Mouse (Mus musculus) spleen, postnatal 36 days (tissue): ENCODE measurements around the gene Dnajc5.
A peak's percentile ranks its signal among the peaks of the same experiment; 100 is the strongest.

Experiments
- DNase-seq, 2 experiments: peaks; one replicate each; pipeline ENCODE4 v3.0.0; 2022; ENCODE audit warnings: low spot score in 2 of 2, mixed read lengths in 1 of 2

Dnajc5 gene

DNA sequence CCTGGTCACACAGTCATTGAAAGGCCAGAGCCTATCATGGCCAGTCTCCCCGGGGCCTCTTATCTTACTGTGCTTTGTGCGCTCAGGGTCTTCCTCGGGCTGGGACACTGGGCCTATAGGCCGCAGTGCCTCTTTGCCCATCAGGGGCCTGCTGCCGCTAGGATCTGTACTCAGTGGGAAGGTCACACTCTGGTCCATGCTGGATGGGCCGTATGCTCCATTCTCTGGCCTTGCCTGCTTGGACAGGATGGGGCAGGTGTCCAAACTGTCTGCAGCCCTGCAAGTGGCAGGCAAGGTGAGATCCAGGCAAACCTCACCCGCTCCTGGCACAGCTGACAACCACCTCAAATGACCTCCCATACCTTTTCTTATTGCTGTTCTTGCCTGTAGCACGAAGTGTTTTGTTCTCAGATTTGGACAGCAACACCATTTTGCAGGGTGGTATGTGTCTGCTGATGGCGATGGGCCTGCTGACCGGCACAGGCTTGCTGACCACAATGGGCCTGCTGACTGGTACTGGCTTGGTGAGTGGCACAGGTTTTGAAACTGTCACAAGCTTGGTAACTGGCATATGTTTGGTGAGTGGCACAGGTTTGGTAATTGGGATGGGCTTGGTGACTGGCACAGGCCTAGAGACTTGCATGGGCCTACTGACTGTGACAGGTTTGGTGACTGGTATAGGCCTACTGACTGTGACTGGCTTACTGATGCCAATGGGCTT, 68.9 kb downstream of the Dnajc5 start:
- no peak for DNase-seq

DNA sequence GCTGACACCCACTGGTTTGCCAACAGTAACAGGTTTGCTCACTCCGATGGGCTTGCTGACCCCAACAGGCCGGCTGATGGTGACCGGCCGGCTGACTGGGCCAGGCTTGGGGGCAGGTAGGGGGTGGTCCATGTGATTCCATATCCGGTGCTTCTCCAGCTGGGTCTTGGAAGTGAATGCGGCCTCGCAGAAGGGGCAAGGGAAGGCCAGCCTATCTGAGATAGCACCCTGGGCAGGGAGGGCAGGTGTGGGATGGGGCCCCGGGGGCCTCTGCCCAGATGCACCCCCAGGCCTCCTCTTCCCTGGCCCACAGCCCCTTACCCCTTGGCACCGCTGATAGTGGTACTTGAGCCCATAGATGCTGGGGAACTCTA, 69.4 kb downstream of the Dnajc5 start:
- DNase-seq = no peak

DNA sequence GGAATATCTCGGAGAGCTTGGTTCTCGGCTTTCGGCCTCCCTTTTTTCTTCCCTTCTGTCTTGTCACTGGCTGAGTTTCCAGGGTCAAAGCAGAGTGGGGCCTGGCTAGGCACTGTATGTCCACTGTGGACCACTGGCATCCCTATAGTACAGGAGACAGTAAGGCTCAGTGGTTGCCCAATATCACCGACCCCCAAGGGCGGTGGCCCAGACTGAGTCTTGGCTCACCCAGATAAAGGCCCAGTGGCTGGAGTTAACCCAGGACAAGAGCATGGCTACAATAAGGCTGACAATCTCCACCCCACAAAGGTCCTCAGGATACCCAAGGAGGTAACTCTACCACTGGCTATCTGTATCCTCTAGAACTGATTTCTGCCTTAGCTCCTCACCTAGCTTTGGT, 70.2 kb downstream of the Dnajc5 start:
- DNase-seq = no peak

DNA sequence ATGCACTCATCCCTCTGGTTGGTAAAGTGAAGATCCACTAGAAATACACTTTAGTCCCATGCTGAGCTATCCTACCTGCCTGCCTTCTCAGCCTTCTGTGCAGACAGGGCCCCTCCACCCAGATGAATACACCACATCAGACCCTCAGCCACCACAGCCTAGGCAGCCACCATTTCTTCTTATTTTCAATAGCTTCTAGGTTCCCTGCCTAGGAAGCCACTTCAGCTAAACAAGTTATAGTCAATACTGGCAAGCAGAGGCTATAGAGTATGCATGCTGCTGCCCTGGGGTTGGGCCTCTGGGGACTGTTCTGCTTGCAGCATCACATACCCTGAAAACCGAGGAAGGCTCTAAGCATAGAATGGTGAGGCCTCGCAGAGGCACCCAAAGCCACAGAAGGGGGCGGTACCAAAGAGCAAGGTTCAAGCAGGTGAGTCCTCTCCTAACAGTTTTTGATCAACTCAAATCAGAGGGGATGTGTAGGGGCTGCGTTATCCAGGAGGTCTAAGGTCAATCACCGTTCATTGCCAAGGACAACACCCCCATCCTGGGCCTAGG, 71.3 kb downstream of the Dnajc5 start, which contains the start of gene Prpf6:
Gene Prpf6, plus strand, starts transcription at position 341 of the 558 bp plus-strand sequence.
- DNase-seq = peak; percentile 43 to 50

DNA sequence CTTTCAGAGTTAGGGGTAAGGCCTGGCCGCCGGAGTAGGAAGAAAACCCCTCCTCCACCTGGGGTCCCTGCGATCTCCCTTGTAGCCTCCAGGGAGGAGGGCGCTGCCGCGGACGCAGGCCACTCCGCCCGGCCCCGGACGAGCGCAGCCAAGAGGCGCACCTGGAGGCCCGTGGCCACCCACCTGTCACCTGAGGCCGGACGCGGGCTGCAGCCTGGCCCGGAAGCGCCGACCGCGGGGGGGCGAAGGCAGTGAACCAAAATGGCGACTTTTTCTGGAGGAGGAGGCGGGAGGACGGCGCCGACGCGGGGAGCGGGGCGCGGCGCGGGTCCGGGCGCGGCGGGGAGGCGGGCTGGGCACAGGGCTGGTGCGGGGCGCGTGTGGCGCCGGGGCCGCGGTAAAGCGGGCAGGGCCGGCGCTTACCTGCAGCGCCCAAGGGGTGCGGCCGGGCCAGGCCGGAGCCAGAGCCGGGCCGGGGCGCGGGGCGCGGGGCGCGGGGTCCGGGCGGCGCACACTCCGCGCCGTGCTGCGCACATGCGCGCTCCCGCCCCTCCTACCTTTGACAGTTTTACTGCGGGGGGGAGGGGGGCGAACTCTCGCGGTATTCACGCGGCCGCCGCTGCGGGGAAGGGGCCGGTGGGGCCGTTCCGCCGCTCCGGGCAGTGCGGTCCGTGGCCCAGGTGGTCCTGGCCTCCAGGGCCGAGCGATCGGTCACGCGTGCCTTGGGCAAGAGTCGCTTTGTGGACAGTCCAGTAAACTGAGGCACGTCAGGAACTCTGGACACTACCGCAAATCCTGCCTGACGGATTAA, 72.2 kb downstream of the Dnajc5 start, which contains the start of gene Zfp512b:
Gene Zfp512b, minus strand, starts transcription at position 573 of the 811 bp plus-strand sequence.
- peak; percentile 58 to 66 for DNase-seq

DNA sequence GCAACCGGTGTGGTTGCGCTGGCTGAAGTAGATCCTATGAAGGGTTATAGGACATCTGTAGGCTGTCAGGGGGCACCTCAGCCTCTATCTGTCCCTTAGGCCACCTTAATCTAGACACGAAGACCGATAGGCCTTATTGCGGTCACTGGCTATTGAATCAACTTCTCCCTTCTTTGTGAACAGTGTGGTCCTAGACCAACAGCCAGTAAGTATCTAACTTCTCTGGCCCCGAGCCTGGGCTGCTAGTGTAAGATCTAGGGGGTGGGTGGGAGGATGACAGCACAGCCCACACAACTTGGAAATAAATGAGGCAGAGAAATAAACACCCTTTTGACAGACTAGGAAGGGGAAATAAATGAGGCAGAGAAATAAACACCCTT, 72.7 kb downstream of the Dnajc5 start:
- DNase-seq = peak in 1 of 2 experiments; percentile 1

DNA sequence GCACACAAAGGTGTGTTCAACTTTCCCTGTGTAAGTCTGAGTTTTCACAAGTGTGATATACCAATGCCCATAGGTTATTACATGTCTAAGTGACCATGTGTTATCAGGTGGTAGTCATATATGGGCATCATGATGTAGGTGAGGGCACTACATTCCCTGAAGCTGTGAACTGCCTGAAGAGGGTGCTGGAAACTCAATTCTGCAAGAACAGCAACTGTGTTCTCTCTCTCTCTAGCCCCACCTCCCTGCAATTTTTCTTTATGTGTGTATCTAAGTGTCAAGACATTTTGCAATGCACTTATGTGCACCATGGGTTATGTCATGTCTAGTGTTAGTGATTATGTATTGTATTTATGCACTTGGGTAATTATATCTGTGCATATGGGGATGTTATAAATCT, 73.7 kb downstream of the Dnajc5 start:
- DNase-seq = no peak

DNA sequence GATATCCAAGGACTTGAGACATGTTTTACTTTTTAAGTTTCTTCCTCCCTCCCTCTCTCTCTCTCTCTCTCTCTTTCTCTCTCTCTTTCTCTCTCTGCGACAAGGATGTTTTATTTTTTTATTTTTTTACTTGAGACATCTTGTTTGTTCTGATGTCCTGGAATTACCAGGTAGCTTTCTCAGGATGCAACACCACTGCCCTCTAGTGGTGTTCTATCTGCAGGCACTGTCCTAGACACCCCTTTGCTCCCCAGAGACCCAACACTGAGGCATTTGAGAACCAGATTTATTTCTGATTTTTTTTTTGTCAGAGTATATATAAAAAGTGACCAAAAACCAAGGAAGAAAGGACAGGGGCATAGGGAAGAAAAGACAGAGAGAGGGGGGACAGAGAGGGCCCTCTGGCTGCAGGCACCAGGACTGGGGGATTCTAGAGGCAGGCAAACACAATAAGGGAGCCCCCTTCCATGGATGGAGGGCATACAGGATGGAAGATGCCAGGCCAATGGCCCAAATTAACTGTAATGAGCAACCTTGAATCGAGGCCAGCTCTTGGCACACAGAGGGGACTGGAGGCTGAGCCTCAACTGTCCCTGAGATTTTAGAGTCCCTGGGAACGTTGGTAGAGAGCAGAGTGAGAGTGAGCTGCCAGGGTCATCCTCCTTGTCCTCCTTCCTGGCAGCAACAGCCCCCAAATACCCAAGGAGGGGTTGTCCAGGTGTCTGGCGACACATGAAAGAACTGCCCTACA, 74.8 kb downstream of the Dnajc5 start:
- peak; percentile 34 to 47 for DNase-seq

DNA sequence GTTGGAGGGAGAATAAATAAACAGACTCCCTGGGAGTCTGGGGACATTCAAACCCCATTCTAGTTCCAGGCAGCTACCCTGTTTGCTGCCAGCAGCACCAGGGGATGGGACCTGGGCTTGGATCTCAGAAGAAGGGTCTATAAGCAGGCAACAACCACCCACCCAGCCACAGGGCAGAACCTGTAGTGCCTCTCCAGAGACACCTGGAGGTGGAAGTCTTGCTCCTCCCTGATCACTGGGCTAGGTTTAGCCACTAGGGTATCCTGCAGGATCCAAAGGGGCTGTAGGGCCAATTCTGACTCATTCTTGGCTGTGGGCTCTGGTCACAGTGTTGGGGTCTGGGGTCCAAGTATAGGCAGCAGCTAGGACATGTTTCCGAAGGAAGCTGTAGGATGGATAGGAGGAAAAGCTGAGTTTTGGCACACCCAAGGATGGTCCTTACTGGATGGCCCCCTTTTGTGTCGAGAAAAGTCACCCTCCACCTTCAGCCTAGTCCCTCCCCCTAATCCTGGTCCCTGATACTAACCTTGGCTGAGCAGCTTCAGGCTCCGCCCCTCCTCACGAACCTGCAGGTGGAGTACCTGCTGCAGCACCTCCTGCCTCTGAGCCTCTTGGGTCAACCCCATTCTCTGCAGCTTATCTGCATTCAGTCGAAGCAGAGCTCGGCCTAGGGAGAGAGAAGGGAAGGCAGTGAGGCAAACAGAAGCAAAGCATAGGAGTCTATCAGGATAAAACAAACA, 76.1 kb downstream of the Dnajc5 start:
- DNase-seq = no peak

DNA sequence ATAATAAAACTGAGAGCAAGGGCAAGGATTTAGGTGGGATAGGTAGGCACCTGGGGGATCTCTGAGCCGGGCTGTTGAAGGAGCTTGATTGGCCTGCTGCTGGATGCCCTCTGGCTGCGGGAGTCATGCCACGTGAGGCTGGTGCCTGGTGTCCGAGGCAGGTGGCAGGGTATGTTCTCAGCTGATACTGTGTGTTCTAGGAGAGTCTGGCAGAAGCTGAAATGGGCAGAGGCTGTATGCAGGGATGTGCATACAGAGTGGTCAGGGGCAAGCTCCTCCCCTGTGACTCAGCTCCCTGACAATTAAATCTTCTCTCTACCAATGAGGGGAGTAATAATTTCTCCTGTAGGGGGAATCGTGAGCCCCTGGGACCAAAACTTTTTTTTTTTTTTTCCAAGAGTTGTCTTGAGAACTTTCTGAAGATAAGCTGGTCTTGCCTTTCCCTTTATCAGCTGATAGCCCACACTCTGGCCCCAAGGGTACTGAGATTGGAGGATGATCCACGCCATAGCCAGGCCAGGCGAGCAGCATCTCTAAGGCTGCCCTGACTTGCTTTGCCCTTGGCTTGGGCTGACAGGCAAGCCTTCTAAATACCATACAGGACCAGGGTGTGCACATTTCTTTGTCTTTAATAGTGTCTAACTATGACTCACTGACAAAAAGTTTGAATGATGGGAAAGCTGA, 77.2 kb downstream of the Dnajc5 start:
- DNase-seq = no peak

DNA sequence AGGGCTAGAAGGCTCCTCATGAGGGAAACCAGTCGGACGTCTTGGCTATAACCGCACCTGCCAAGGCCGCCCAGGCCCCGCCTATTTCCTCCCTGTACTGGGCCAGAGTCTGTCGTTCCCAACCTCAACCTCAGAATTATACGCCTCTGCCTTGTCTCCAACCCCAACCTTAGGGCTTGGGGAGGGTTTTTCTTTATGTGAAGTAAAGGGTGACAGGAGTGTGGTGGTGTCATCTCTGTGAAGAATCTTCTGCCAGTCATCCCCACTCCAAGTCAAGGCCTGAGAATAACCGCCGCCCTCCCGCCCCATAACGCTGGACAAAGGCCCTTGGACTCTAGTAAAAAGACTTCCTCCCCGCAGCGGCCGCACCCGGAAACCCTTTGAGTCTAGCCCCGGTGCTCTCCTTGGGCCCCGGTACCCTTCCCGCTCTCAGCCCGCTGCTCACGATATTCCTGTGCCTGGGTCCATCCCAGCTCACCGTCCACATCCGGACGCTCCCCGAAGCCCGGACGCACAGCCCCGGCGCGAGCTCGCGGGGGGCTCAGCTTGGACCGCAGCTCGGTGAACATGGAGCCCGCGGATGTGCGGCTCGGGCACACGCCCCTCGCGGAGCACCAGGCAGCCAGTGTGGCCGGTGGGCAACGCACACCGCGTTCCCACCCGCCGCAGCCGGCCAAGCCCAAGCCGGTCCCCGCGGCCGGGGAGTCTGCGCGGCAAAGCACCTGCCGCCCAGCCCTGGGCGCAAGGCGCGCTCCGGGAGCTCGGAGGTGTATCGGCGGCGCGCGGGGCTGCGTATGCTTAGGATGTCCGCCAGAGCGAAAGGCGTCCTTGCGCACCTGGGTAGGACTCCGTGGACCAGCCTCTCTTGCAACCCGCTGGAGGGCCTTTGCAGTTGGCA, 78.4 kb downstream of the Dnajc5 start, which contains the start of gene Samd10:
Gene Samd10, minus strand, starts transcription at position 759 of the 898 bp plus-strand sequence.
- peak; percentile 54 to 57 for DNase-seq

DNA sequence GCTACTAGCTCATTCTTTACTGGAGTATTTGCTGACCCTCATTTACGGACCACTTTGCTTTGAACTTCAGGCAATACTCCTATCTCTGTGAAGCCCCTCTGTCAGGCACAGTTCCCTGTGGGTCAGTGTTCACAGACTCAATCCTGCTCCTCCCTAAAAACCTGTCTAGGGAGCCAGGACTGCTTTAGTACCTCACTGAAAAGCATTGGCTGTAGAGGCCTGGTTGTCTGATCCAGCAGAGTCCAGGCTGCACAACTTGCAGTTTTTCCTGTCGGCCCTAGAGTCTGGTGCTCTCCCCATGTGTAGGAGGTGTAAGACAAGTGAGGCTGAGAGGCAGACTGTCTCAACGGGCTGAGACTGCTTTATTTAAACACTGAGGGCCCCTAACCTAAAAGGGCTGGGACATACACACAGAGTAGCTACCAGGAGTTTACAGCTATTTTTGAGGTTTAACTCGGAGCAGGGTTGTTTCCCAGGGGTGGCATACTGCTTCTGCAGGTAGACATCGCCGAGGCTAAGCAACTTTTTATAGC, 80.0 kb downstream of the Dnajc5 start:
- DNase-seq = no peak

DNA sequence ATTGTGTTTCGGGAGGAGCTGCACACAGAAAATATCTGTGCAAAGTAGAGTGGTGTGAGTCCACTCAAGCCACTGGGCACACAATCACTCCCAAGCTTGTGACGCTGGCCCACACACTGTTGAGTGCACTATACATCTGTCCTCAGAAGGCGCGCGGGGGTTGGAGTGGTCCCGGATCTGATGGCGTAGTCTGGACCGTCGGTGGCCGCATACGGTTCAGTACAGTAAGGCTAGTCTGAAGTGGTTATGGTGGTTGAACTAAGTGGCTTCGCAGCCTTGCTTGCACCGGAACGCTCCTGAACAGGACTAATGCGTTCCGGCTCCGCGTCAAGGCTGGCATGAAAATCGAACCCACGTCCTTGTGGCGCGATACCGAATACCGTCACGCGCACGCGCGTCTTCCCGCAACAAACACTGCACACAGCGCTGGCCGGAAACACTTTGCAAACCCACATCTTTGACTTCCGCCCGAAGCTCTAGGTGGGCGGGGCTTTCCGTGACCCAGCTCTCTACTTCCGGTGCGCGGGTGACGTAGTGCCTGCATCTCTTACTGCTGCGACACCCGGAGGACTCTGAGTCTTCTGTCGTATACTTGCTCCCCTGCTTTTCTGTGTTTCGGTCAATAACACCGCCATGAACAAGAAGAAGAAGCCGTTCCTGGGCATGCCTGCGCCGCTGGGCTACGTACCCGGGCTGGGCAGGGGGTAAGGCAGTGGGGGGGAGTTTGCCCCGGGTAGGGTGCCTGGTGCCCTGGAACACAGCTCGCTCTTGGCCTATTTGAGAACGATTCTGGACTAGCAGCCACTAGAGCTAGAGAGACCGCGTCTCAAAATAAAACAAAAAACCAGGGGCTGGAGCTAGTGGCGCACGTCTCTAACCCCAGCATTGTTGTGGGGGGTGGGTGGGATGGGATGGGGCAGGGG, 80.8 kb downstream of the Dnajc5 start:
- DNase-seq = peak; percentile 95 to 97

DNA sequence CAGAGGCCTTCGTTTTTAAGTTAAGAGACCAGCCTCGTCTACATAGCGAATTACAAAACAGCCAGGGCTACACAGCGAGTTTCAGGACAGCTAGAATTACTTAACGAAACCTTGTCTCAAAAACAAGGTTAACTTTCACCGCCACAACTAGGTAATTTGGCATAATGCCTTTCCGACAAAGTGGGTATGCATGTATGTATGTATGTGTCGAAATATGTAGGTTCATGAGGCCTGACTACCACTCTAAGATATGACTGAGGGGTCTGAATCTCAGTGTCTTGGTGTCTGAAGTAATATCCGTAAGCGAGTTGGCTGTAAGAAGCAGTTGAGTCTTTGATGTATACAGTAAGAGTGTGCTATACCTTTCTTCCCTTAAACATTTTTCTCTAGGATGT, 81.5 kb downstream of the Dnajc5 start:
- no peak for DNase-seq

DNA sequence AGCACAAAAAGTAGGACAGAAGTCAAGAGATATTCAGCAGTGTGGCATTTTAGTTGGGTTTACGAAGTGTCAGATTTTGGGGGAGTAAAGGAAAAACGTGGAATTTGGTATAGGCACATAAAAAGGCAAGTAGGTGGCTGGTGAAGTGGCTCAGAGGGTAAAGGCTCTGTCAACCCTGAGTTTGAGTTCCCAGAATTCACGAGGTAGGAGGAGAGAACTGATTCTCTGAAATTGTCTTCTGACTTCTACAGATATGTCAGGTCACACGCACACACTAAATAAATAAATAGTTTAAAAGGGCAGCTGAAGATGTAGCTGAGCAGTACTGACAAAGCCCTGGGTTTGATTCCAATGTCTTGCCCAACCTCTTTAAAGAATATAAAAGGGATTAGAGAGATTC, 82.1 kb downstream of the Dnajc5 start:
- no peak for DNase-seq
